Mouse (Mus musculus): ENCODE data around the gene Acsbg1. TPM values are rescaled to one million over a fixed set of nuclear protein-coding genes. Genes with fewer than 3 reads are reported as not detected.

Acsbg1 gene
- polyA plus RNA-seq, 1 experiment from 2014 or later: 0.10 TPM

- H3K9ac ChIP-seq (replicated peaks; ENCODE audit: low read depth): no peak overlapping the region
- H3K27ac ChIP-seq (ENCODE audit: low read length): no peak overlapping the region
- TF ChIP-seq EP300 (IDR thresholded peaks at IDR 0.05) (no peak), CTCF (IDR thresholded peaks at IDR 0.05) (peak; percentile 38; the same call in 1 of the 2 replicates)
- H3K4me2 ChIP-seq (replicated peaks; ENCODE audit: low read depth, low read length): no peak overlapping the region
- no peaks in the 10 kb centered on the region for H3K27me3 ChIP-seq (replicated peaks; ENCODE audit: insufficient read depth, low read length)
- H3K4me3 ChIP-seq (ENCODE audit: low read depth, low read length): no peak overlapping the region
- DNase-seq (ENCODE audit: low spot score) (no peak), ATAC-seq (no peak)
- no peaks in the 10 kb centered on the region for H3K9me3 ChIP-seq (ENCODE audit: low read length)
- 75% methylated on average over 5 of the region's 5 CpGs for WGBS
- H3K4me1 ChIP-seq (ENCODE audit: insufficient read depth, low read depth, low read length): no peaks in the 10 kb centered on the region
- no peaks in the 10 kb centered on the region for H3K36me3 ChIP-seq (ENCODE audit: insufficient read depth, low read length)
These were observed 31.9 kb downstream of the Acsbg1 start for GRCm38 (mm10) chr9:54629613-54630261.

- H3K9me3 ChIP-seq (ENCODE audit: low read length): no peaks in the 10 kb centered on the region
- H3K4me2 ChIP-seq (replicated peaks; ENCODE audit: low read depth, low read length): no peak overlapping the region
- TF ChIP-seq EP300 (IDR thresholded peaks at IDR 0.05): no peak
- no peak for TF ChIP-seq CTCF (IDR thresholded peaks at IDR 0.05)
- H3K27ac ChIP-seq (ENCODE audit: low read length): no peak overlapping the region
- no peaks in the 10 kb centered on the region for H3K27me3 ChIP-seq (replicated peaks; ENCODE audit: insufficient read depth, low read length)
- WGBS: 74% methylated on average over 4 of the region's 4 CpGs
- no peaks in the 10 kb centered on the region for H3K36me3 ChIP-seq (ENCODE audit: insufficient read depth, low read length)
- H3K4me3 ChIP-seq (ENCODE audit: low read depth, low read length): no peak overlapping the region
- H3K4me1 ChIP-seq (ENCODE audit: insufficient read depth, low read depth, low read length): no peaks in the 10 kb centered on the region
- DNase-seq (ENCODE audit: low spot score): no peak
- H3K9ac ChIP-seq (replicated peaks; ENCODE audit: low read depth): no peak overlapping the region
- ATAC-seq: no peak
These were observed 32.9 kb downstream of the Acsbg1 start for GRCm38 (mm10) chr9:54628752-54629151.

GRCm38 (mm10) chr9:54627240-54627639, 34.4 kb downstream of the Acsbg1 start:
- WGBS: 90% methylated on average over 5 of the region's 5 CpGs
- ATAC-seq: no peak
- Histone ChIP-seq H3K4me2 (replicated peaks; ENCODE audit: low read depth, low read length) (no peak overlapping the region), H3K9me3 (ENCODE audit: low read length) (no peaks in the 10 kb centered on the region), H3K27ac (ENCODE audit: low read length) (no peak overlapping the region), H3K9ac (replicated peaks; ENCODE audit: low read depth) (no peak overlapping the region), H3K27me3 (replicated peaks; ENCODE audit: insufficient read depth, low read length) (no peaks in the 10 kb centered on the region), H3K4me1 (ENCODE audit: insufficient read depth, low read depth, low read length) (no peaks in the 10 kb centered on the region), H3K36me3 (ENCODE audit: insufficient read depth, low read length) (no peaks in the 10 kb centered on the region), H3K4me3 (ENCODE audit: low read depth, low read length) (no peak overlapping the region)
- no peak for DNase-seq (ENCODE audit: low spot score)
- no peak for TF ChIP-seq EP300 (IDR thresholded peaks at IDR 0.05)

GRCm38 (mm10) chr9:54614182-54614850, 47.4 kb downstream of the Acsbg1 start:
- Histone ChIP-seq H3K9me3 (ENCODE audit: low read length) (no peaks in the 10 kb centered on the region), H3K27ac (ENCODE audit: low read length) (no peak overlapping the region), H3K9ac (replicated peaks; ENCODE audit: low read depth) (no peak overlapping the region), H3K36me3 (ENCODE audit: insufficient read depth, low read length) (no peaks in the 10 kb centered on the region), H3K4me1 (ENCODE audit: insufficient read depth, low read depth, low read length) (no peaks in the 10 kb centered on the region), H3K4me3 (ENCODE audit: low read depth, low read length) (no peak overlapping the region), H3K4me2 (replicated peaks; ENCODE audit: low read depth, low read length) (no peak overlapping the region), H3K27me3 (replicated peaks; ENCODE audit: insufficient read depth, low read length) (no peaks in the 10 kb centered on the region)
- 36% methylated on average over 13 of the region's 13 CpGs for WGBS
- no peak; the same call in 1 of the 2 replicates for ATAC-seq
- peak; percentile 67 for DNase-seq (ENCODE audit: low spot score)
- TF ChIP-seq CTCF (IDR thresholded peaks at IDR 0.05) (peak; percentile 83), EP300 (IDR thresholded peaks at IDR 0.05) (no peak)

- Histone ChIP-seq H3K4me2 (replicated peaks; ENCODE audit: low read depth, low read length) (no peak overlapping the region), H3K9ac (replicated peaks; ENCODE audit: low read depth) (no peak overlapping the region), H3K27me3 (replicated peaks; ENCODE audit: insufficient read depth, low read length) (no peaks in the 10 kb centered on the region), H3K4me3 (ENCODE audit: low read depth, low read length) (no peak overlapping the region), H3K36me3 (ENCODE audit: insufficient read depth, low read length) (no peaks in the 10 kb centered on the region), H3K9me3 (ENCODE audit: low read length) (no peaks in the 10 kb centered on the region), H3K27ac (ENCODE audit: low read length) (no peak overlapping the region), H3K4me1 (ENCODE audit: insufficient read depth, low read depth, low read length) (no peaks in the 10 kb centered on the region)
- ATAC-seq (no peak), DNase-seq (ENCODE audit: low spot score) (no peak)
- TF ChIP-seq EP300 (IDR thresholded peaks at IDR 0.05) (no peak), CTCF (IDR thresholded peaks at IDR 0.05) (no peak)
- 65% methylated on average over 5 of the region's 5 CpGs for WGBS
These were observed 48.9 kb downstream of the Acsbg1 start for GRCm38 (mm10) chr9:54612781-54613191.

- Histone ChIP-seq H3K36me3 (ENCODE audit: insufficient read depth, low read length) (peaks cover 24% of the 10 kb centered on the region), H3K9ac (replicated peaks; ENCODE audit: low read depth) (no peak overlapping the region), H3K27me3 (replicated peaks; ENCODE audit: insufficient read depth, low read length) (no peaks in the 10 kb centered on the region), H3K4me2 (replicated peaks; ENCODE audit: low read depth, low read length) (no peak overlapping the region), H3K27ac (ENCODE audit: low read length) (no peak overlapping the region), H3K4me3 (ENCODE audit: low read depth, low read length) (no peak overlapping the region), H3K4me1 (ENCODE audit: insufficient read depth, low read depth, low read length) (no peaks in the 10 kb centered on the region), H3K9me3 (ENCODE audit: low read length) (no peaks in the 10 kb centered on the region)
- ATAC-seq (no peak), DNase-seq (ENCODE audit: low spot score) (peak; percentile 64)
- 55% methylated on average over 4 of the region's 4 CpGs for WGBS
- TF ChIP-seq EP300 (IDR thresholded peaks at IDR 0.05) (no peak), CTCF (IDR thresholded peaks at IDR 0.05) (peak; percentile 80)
These were observed 56.8 kb downstream of the Acsbg1 start for GRCm38 (mm10) chr9:54604886-54605285.
